Mouse (Mus musculus) myocyte (in vitro differentiated cells): ENCODE results near the gene Pcbp4. TPM values are rescaled to one million over a fixed set of nuclear protein-coding genes. Genes with fewer than 3 reads are reported as not detected.

Experiments used
- H3K27me3 ChIP-seq: one replicate; pipeline ENCODE4 v1.6.1; 2011; ENCODE audit not compliant: control insufficient read depth, insufficient read depth, insufficient read length
- H3K36me3 ChIP-seq: one replicate; pipeline ENCODE4 v1.6.1; 2011; ENCODE audit not compliant: control insufficient read depth, insufficient read depth
- H3K4me2 ChIP-seq: one replicate; pipeline ENCODE4 v1.6.1; 2011; ENCODE audit warnings: low read depth, control low read depth
- H3K4me3 ChIP-seq: one replicate; pipeline ENCODE4 v1.5.1; 2011; ENCODE audit warnings: mild to moderate bottlenecking, control low read depth, moderate library complexity
- H3K79me2 ChIP-seq: one replicate; pipeline ENCODE4 v1.6.1; 2011; ENCODE audit not compliant: control insufficient read depth, insufficient read depth
- H3ac ChIP-seq: one replicate; pipeline ENCODE4 v1.6.1; 2011; ENCODE audit not compliant: control insufficient read depth, insufficient read length
- CEBPB ChIP-seq: IDR thresholded peaks from 2 replicates; pipeline ENCODE4 v1.6.1; 2011; ENCODE audit warnings: mild to moderate bottlenecking, moderate library complexity; ENCODE audit not compliant: poor library complexity, insufficient read depth, severe bottlenecking
- E2F4 ChIP-seq: IDR thresholded peaks from one replicate; pipeline ENCODE4 v1.6.1; 2011; ENCODE audit warnings: mild to moderate bottlenecking, control low read depth, moderate library complexity; ENCODE audit not compliant: insufficient read depth
- MAX ChIP-seq: IDR thresholded peaks from one replicate; pipeline ENCODE4 v1.6.1; 2011; ENCODE audit warnings: low read depth, mild to moderate bottlenecking, control low read depth
- MYOD1 ChIP-seq, 3 experiments: IDR thresholded peaks; one replicate each; pipeline ENCODE4 v1.6.1; 2011; ENCODE audit warnings: control low read depth in 2 of 3, low read depth in 2 of 3, mild to moderate bottlenecking in 2 of 3, moderate library complexity in 1 of 3; ENCODE audit not compliant: insufficient read length in 2 of 3, control insufficient read depth in 1 of 3
- MYOG ChIP-seq, 3 experiments: IDR thresholded peaks; one replicate each; pipeline ENCODE4 v1.6.1; 2011; ENCODE audit warnings: control low read depth in 2 of 3, low read depth in 2 of 3, mild to moderate bottlenecking in 2 of 3; ENCODE audit not compliant: insufficient read length in 2 of 3, control insufficient read depth in 1 of 3, insufficient read depth in 1 of 3
- POLR2A ChIP-seq: IDR thresholded peaks from one replicate; pipeline ENCODE4 v1.6.1; 2011; ENCODE audit warnings: low read depth, mild to moderate bottlenecking, control low read depth, moderate library complexity; ENCODE audit not compliant: insufficient read length
- POLR2AphosphoS2 ChIP-seq: IDR thresholded peaks from one replicate; pipeline ENCODE4 v1.6.1; 2011; ENCODE audit warnings: low read depth, control low read depth; ENCODE audit not compliant: insufficient read length
- REST ChIP-seq: IDR thresholded peaks from one replicate; pipeline ENCODE4 v1.6.1; 2011; ENCODE audit warnings: mild to moderate bottlenecking, control low read depth, moderate library complexity; ENCODE audit not compliant: insufficient read depth, insufficient read length
- SRF ChIP-seq: IDR thresholded peaks from one replicate; pipeline ENCODE4 v1.6.1; 2011; ENCODE audit warnings: low read depth; ENCODE audit not compliant: control insufficient read depth, insufficient read length
- TCF12 ChIP-seq: IDR thresholded peaks from one replicate; pipeline ENCODE4 v1.6.1; 2011; ENCODE audit warnings: mild to moderate bottlenecking, control low read depth; ENCODE audit not compliant: poor library complexity, insufficient read depth, severe bottlenecking
- TCF3 ChIP-seq: IDR thresholded peaks from one replicate; pipeline ENCODE4 v1.6.1; 2011; ENCODE audit warnings: low read depth, control low read depth; ENCODE audit not compliant: insufficient read length
- USF1 ChIP-seq: IDR thresholded peaks from one replicate; pipeline ENCODE4 v1.6.1; 2011; ENCODE audit warnings: low read depth, mild to moderate bottlenecking, control low read depth, moderate library complexity
- polyA plus RNA-seq: library from polyadenylated mRNA; unstranded; fragments of >200 nt; fragmentation: generic; extraction: Trizol; gene quantifications from one replicate; pipeline ENCODE4 v1.2.1, GENCODE M21; 2012; ENCODE audit warnings: missing spikeins

The Pcbp4 gene
- polyA plus RNA-seq, 1 experiment, result 274 TPM

DNA sequence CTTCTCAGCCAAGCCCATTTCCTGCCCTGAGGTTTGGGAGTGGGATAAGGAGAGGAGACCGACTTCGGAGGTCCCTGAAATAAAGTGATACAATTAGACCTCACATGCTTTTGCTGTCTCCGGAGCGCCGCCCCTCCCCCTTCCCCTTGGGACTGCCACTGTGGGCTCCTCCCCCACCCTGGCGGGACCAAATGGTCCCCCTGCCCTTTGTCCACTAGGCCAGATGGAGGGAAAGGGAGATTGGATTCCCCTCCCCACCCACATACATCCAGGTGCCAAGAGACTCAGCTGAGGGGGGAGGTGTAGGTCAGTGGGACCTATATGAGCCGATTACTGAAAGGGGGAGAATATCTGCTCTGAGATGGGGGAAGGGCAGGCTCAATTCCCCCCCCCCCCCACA, 270 bp upstream of the Pcbp4 start:
- H3ac ChIP-seq, result peak overlapping the region; percentile 50
- H3K79me2 ChIP-seq, result peaks cover 39% of the 10 kb centered on the region
- no peaks in the 10 kb centered on the region for H3K27me3 ChIP-seq
- TF ChIP-seq TCF12 (peak; percentile 24), POLR2AphosphoS2 (no peak), TCF3 (no peak), E2F4 (no peak), MAX (no peak), CEBPB (no peak), MYOG (IDR thresholded peaks at IDR 0.05; ENCODE audit: control insufficient read depth in 1 of 3, insufficient read depth in 1 of 3, insufficient read length in 2 of 3, low read depth in 2 of 3) (peak in 1 of 3 experiments; percentile 62), USF1 (no peak), POLR2A (no peak), REST (no peak), MYOD1 (IDR thresholded peaks at IDR 0.05; ENCODE audit: control insufficient read depth in 1 of 3, insufficient read length in 2 of 3, low read depth in 2 of 3) (peak in 2 of 3 experiments; percentile 13 to 64), SRF (no peak)
- H3K4me2 ChIP-seq, result peak overlapping the region; percentile 93
- H3K36me3 ChIP-seq, result no peaks in the 10 kb centered on the region
- H3K4me3 ChIP-seq, result peak overlapping the region; percentile 75

DNA sequence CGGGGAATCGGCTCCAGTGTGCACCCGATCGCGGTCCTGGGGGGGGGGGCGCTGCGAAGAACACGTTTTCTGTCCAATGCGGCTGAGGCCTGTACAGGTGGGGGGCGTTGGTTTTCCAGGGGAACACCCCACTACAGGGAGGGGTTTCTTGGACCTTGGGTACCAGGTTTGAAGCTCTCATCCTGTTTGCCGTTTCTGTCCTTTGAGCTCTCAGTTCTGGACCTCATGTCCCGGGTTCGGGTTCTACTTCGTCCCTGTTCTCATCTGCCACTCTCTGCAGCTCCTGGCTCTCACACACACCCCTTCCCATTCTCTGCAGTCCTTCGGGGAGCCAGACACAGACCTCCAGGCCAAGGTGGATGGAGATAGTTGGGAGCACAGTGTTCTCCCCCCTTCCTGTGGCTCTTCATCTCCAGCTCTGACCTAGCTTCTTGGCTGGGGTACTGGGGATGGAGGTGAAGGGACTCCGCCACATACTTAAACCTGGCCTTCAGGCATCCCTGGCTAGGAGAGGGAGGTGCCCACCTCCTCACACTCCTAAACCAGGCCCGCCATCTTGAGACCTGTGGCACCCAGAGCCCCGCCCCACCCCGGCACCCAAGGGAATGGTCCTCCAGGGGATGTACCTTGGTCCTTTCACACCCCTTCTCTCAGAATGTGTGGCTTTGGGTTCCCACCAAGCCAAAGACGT, 1.1 kb downstream of the Pcbp4 start:
- H3K79me2 ChIP-seq, result peaks cover 53% of the 10 kb centered on the region
- H3K27me3 ChIP-seq, result no peaks in the 10 kb centered on the region
- H3K4me2 ChIP-seq, result peak overlapping the region; percentile 95
- H3ac ChIP-seq, result peak overlapping the region; percentile 50
- peak overlapping the region; percentile 75 for H3K4me3 ChIP-seq
- peaks cover 5% of the 10 kb centered on the region for H3K36me3 ChIP-seq
- TF ChIP-seq TCF12 (no peak), E2F4 (no peak), USF1 (no peak), TCF3 (no peak), MAX (no peak), POLR2A (peak; percentile 19), REST (no peak), POLR2AphosphoS2 (peak; percentile 10), MYOG (IDR thresholded peaks at IDR 0.05; ENCODE audit: control insufficient read depth in 1 of 3, insufficient read depth in 1 of 3, insufficient read length in 2 of 3, low read depth in 2 of 3) (no peak), SRF (no peak), CEBPB (no peak), MYOD1 (IDR thresholded peaks at IDR 0.05; ENCODE audit: control insufficient read depth in 1 of 3, insufficient read length in 2 of 3, low read depth in 2 of 3) (no peak)

DNA sequence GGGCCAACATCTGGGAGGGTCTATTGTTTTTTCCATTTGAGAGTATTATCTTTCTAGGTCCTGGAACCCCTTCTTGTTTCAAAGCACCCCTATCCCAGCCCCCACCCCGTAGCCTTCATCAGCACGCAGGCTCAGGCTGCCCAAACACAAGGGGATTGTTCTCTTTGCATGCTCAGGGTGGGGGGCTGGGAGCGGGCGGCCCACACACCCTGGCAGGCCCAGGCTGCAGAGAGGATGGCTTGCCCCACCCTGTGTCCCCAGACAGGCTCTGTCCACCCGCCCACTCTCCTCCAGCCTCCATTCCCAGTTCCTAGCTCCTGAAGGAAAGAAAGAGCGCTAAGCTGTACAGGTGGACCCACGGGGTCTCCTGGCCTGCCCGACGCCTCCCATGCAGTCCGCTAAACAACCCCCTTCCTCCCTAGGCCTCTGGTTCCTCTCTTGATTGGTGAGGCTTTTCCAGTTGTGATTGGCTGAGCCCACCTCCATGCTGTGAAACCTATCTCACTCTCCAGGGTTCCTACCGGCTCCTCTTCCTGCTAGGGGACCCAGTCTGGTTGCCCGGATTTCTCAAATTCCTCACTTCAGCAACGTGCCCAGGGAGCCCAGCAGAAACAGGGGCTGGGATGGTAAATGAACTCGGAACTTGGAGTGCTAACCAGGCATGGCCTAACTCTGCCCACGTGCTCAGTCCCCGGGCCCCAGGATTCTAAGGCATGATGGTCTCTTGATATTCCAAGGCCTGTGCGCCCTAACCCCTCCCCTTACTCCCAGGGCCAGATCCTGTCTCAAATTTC, 2.0 kb downstream of the Pcbp4 start:
- TF ChIP-seq MAX (peak; percentile 38), USF1 (peak; percentile 57), MYOD1 (IDR thresholded peaks at IDR 0.05; ENCODE audit: control insufficient read depth in 1 of 3, insufficient read length in 2 of 3, low read depth in 2 of 3) (peak in 1 of 3 experiments; percentile 15), CEBPB (no peak), POLR2A (peak; percentile 35), MYOG (IDR thresholded peaks at IDR 0.05; ENCODE audit: control insufficient read depth in 1 of 3, insufficient read depth in 1 of 3, insufficient read length in 2 of 3, low read depth in 2 of 3) (no peak)
- Histone ChIP-seq H3K4me3 (peak overlapping the region; percentile 75), H3K27me3 (no peaks in the 10 kb centered on the region), H3K4me2 (peak overlapping the region; percentile 95), H3K36me3 (peaks cover 8% of the 10 kb centered on the region), H3K79me2 (peaks cover 61% of the 10 kb centered on the region), H3ac (peak overlapping the region; percentile 50)

GRCm38 (mm10) chr9:106456325-106457162, 3.5 kb downstream of the Pcbp4 start:
- Histone ChIP-seq H3K27me3 (no peaks in the 10 kb centered on the region), H3K36me3 (peaks cover 8% of the 10 kb centered on the region), H3ac (peak overlapping the region; percentile 50), H3K4me2 (peak overlapping the region; percentile 95), H3K4me3 (peak overlapping the region; percentile 75), H3K79me2 (peaks cover 63% of the 10 kb centered on the region)
- TF ChIP-seq USF1 (no peak), SRF (no peak), MYOG (IDR thresholded peaks at IDR 0.05; ENCODE audit: control insufficient read depth in 1 of 3, insufficient read depth in 1 of 3, insufficient read length in 2 of 3, low read depth in 2 of 3) (peak; percentile 18 to 97 (median 86)), TCF3 (peak; percentile 54), POLR2A (peak; percentile 34), CEBPB (no peak), POLR2AphosphoS2 (peak; percentile 38), MYOD1 (IDR thresholded peaks at IDR 0.05; ENCODE audit: control insufficient read depth in 1 of 3, insufficient read length in 2 of 3, low read depth in 2 of 3) (peak in 2 of 3 experiments; percentile 92 to 96), MAX (no peak), TCF12 (peak; percentile 71), REST (no peak), E2F4 (no peak)
